Comparison of ENCODE assay signal across 21 mouse cellular contexts in the genomic region with DNA sequence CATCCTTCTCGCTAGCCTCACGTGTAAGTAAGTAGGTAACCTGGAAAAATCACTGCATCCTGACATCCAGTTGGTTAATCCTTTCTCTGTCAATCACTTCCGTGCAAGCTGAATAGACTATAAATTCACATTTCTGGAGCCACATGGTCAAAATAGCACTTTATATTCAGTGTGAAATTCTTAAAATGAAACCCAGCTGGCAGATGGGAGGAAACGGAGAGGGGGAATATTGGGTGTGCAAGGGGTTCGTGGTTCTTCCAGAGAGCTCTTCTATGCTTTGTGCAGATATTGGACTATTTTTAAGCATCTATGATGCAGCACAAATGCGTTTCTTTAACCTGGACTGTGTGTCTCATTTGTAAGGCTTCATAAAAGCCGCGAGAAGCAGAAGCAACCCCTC.
DNase-seq lines count a peak whose midpoint lies in the region; ATAC-seq and TF ChIP-seq lines count a peak whose summit lies in the region.
"Had no signal": no experiment of that assay in that cellular context is flagged by ENCODE, and none has a peak within 500 bp of the region (broad histone marks: within the 10 kb centered on the region; RNA-seq: fewer than 3 reads in every experiment).

No protein-coding gene starts in this region.

- peak overlapping the region; percentile 64 for H3K27ac ChIP-seq in forebrain, postnatal 0 days (ENCODE audit: low read depth, low read length)
- H3K27ac ChIP-seq: hindbrain, embryonic 10.5 days; hindbrain, postnatal 0 days; neural tube, embryonic 13.5 days had no signal

- no peaks in the 10 kb centered on the region for H3K36me3 ChIP-seq in forebrain, postnatal 0 days (ENCODE audit: insufficient read depth)
- H3K36me3 ChIP-seq: hindbrain, embryonic 10.5 days; neural tube, embryonic 13.5 days had no signal

- H3K4me1 ChIP-seq in forebrain, postnatal 0 days (ENCODE audit: insufficient read depth): peaks cover 12% of the 10 kb centered on the region
- H3K4me1 ChIP-seq: megakaryocyte, embryonic 14.5 days had no signal

- H3K4me3 ChIP-seq in forebrain, postnatal 0 days (ENCODE audit: low read depth, low read length): no peak overlapping the region
- H3K4me3 ChIP-seq: erythroblast, embryonic 14.5 days; hindbrain, embryonic 10.5 days; megakaryocyte, embryonic 14.5 days; neural tube, embryonic 13.5 days had no signal

- TF ChIP-seq CTCF in forebrain, postnatal 0 days (IDR thresholded peaks at IDR 0.05; ENCODE audit: low read depth): no peak

- WGBS in forebrain, postnatal 0 days: 28% methylated on average over 8 of the region's 8 CpGs

- H3K9me3 ChIP-seq in forebrain, postnatal 0 days (ENCODE audit: low read length): no peaks in the 10 kb centered on the region
- H3K9me3 ChIP-seq: hindbrain, embryonic 10.5 days; neural tube, embryonic 13.5 days had no signal

- no peaks in the 10 kb centered on the region for H3K27me3 ChIP-seq in forebrain, postnatal 0 days (ENCODE audit: insufficient read depth, low read length)
- H3K27me3 ChIP-seq: megakaryocyte, embryonic 14.5 days; neural tube, embryonic 13.5 days had no signal

- ATAC-seq in forebrain, postnatal 0 days: peak; percentile 73
- no peak for ATAC-seq in megakaryocyte progenitor cell, adult 5-6 weeks (replicated peaks; ENCODE audit: poor library complexity)
- ATAC-seq: hindbrain, postnatal 0 days; intestine, postnatal 0 days had no signal

- no peak overlapping the region; the same call in 1 of the 2 replicates for H3K9ac ChIP-seq in forebrain, postnatal 0 days
- H3K9ac ChIP-seq: neural tube, embryonic 13.5 days had no signal

- peak; percentile 28 to 68 for DNase-seq in frontal cortex, postnatal 36 days (ENCODE audit: low spot score in 2 of 2)
- DNase-seq in frontal cortex, postnatal 10 days (ENCODE audit: low spot score in 2 of 2): no peak
- DNase-seq in brain, adult 2 months (ENCODE audit: low read depth, low spot score): peak; percentile 74
- DNase-seq in brain, embryonic 18.5 days (ENCODE audit: low read depth, low spot score): peak; percentile 43
- peak; percentile 60 for DNase-seq in forebrain, postnatal 0 days
- DNase-seq in MN1 (ENCODE audit: low spot score): no peak
- no peak for DNase-seq in Muller cell, postnatal 12 days (ENCODE audit: inconsistent ontology term)
- DNase-seq: adrenal gland, adult 8-10 months; cerebellum, adult 11-12 months; cerebellum, postnatal 25 days; liver; lung, postnatal 14 days; midbrain, embryonic 14.5 days; thymus, adult 2 months had no signal

- peak overlapping the region; percentile 21 for H3K4me2 ChIP-seq in forebrain, postnatal 0 days (ENCODE audit: low read depth)
- H3K4me2 ChIP-seq: neural tube, embryonic 13.5 days had no signal

Comparison
In these comparisons a context has a peak if more than half of its experiments do, and no peak if none do; other contexts are left out.
1. DNase-seq: peak in frontal cortex, postnatal 36 days (2 of 2), brain, adult 2 months (single experiment), brain, embryonic 18.5 days (single experiment) and forebrain, postnatal 0 days (single experiment); none in frontal cortex, postnatal 10 days (0 of 2), MN1 (single experiment) and Muller cell, postnatal 12 days (single experiment).